Mouse (Mus musculus) ZHBTc4 (cell line): ENCODE data around the gene Filip1l.
A peak's percentile ranks its signal among the peaks of the same experiment; 100 is the strongest.
"Not testable (repeated sequence)": the region's sequence is repeated elsewhere in the genome, so short reads cannot be mapped to it uniquely, and the experiment has no call there.

Experiments
- DNase-seq: peaks from one replicate; pipeline ENCODE4 v3.0.0-alpha.2; 2011; ENCODE audit warnings: low read depth, low spot score

Gene Filip1l

GRCm38 (mm10) chr16:57353166-57353721, 351 bp downstream of the Filip1l start:
- no peak for DNase-seq

- no peak for DNase-seq
Measured at GRCm38 (mm10) chr16:57353932-57354331, 1.0 kb downstream of the Filip1l start.

- no peak for DNase-seq
Measured at GRCm38 (mm10) chr16:57356454-57356853, 3.6 kb downstream of the Filip1l start.

GRCm38 (mm10) chr16:57357011-57357410, 4.1 kb downstream of the Filip1l start:
- DNase-seq: no peak

GRCm38 (mm10) chr16:57359251-57359650, 6.4 kb downstream of the Filip1l start:
- no peak for DNase-seq

GRCm38 (mm10) chr16:57360785-57361184, 7.9 kb downstream of the Filip1l start:
- DNase-seq: no peak

- DNase-seq: peak; percentile 72
Measured at GRCm38 (mm10) chr16:57362679-57363401, 9.9 kb downstream of the Filip1l start.

- no peak for DNase-seq
Measured at GRCm38 (mm10) chr16:57364498-57364897, 11.6 kb downstream of the Filip1l start.

GRCm38 (mm10) chr16:57366141-57366540, 13.2 kb downstream of the Filip1l start:
- no peak for DNase-seq

GRCm38 (mm10) chr16:57366941-57367694, 14.2 kb downstream of the Filip1l start:
- DNase-seq: no peak

GRCm38 (mm10) chr16:57369846-57370496, 17.1 kb downstream of the Filip1l start:
- DNase-seq: no peak

- DNase-seq: no peak
Measured at GRCm38 (mm10) chr16:57372156-57372555, 19.3 kb downstream of the Filip1l start.

GRCm38 (mm10) chr16:57375248-57375837, 22.4 kb downstream of the Filip1l start:
- DNase-seq: no peak

- DNase-seq: no peak
Measured at GRCm38 (mm10) chr16:57378631-57379330, 25.9 kb downstream of the Filip1l start.

- no peak for DNase-seq
Measured at GRCm38 (mm10) chr16:57383266-57383971, 30.5 kb downstream of the Filip1l start.

GRCm38 (mm10) chr16:57384274-57384673, 31.4 kb downstream of the Filip1l start:
- DNase-seq: no peak

- no peak for DNase-seq
Measured at GRCm38 (mm10) chr16:57389566-57390251, 36.8 kb downstream of the Filip1l start.

- DNase-seq: not testable (repeated sequence)
Measured at GRCm38 (mm10) chr16:57391171-57391570, 38.3 kb downstream of the Filip1l start.

GRCm38 (mm10) chr16:57392461-57392860, 39.6 kb downstream of the Filip1l start:
- DNase-seq: no peak

- peak; percentile 47 for DNase-seq
Measured at GRCm38 (mm10) chr16:57393161-57393560, 40.3 kb downstream of the Filip1l start.
